Mouse (Mus musculus): Measurements from ENCODE around the gene Stn1.

- no peak for TF ChIP-seq GATA1 (IDR thresholded peaks at IDR 0.05; ENCODE audit: borderline replicate concordance, low read length)
- no peak for TF ChIP-seq FLI1 (IDR thresholded peaks at IDR 0.05; ENCODE audit: low read length)
Measured at GRCm38 (mm10) chr19:47492422-47492821, 44.9 kb downstream of the Stn1 start.
